Mouse (Mus musculus) heart, postnatal 0 days (tissue): Measurements from ENCODE around the gene Ccdc167.

Experiments used
- CTCF ChIP-seq: IDR thresholded peaks from 2 replicates; pipeline ENCODE4 v1.5.1; 2016; ENCODE audit warnings: antibody characterized with exemption, control low read depth, low read depth
- EP300 ChIP-seq: IDR thresholded peaks from 2 replicates; pipeline ENCODE4 v1.6.1; 2016; ENCODE audit warnings: antibody characterized with exemption, low read depth

DNA sequence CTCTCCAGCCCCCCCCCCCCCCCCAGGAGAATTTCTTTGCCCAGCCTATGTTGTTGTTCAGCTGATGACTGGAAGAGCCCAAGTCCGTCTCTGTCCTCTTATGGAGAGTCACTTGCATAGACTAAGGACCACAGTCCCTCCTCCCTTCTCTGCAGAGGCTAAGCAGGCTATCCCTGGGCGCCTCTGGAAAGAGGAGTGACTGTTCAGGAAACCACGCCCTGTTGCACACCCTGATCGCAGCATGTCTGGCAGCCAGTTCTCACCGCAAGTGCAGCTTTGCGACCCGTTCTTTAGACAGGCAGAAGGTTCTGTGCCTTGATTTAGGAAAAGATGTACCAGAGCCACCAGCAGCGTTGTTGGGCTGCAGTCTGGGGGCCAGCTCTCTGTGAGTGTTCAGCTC lies 78.9 kb downstream of the Ccdc167 start:
- TF ChIP-seq CTCF: no peak
- no peak for TF ChIP-seq EP300
